Mouse (Mus musculus) kidney, adult 11 months (tissue): ENCODE data around the gene Gm17018.

Source experiments
- DNase-seq: peaks from one replicate; pipeline ENCODE4 v3.0.0; 2022

Gene Gm17018

DNA sequence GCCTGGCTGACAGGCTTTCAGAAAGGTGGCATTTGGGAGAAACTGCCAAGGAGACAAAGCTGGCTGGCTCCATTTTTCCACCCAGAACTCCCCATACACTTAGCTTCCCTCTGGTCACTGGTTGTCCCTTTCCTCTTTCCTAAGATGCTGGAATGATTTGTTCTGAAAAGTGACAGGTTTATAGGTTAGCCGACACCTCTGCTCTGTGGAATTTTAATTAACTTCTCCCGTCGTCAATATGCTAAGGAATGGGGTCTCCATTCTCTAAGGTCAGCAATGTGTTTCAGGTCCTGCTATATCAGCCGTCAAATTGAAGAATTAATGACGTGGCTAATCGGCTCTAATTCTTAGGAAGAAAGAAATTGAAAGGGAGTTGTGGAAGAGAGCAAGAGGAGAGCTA, 68.2 kb downstream of the Gm17018 start:
- DNase-seq = no peak

DNA sequence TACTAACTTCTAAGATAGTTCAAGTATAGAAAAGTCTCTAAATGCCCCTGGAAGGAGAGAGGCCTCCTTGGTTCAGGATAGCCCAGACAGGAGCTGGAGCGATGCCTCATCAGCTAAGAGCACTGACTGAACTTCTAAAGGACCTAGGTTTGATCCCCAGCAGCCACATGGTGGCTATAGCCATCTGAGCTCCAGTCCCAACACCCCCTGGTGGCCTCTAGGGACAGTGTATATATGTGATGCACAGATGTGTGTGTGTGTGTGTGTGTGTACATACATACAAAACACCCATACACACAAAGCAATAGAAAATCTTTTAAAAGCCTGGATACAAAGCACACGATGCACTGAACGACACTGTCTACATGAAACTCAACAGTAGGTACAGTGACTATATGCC, 68.8 kb downstream of the Gm17018 start:
- DNase-seq = no peak
